Mouse (Mus musculus) large intestine, adult 2 months (tissue): ENCODE results near the gene Ap4b1. TPM values are rescaled to one million over a fixed set of nuclear protein-coding genes. Genes with fewer than 3 reads are reported as not detected.

Source experiments
- DNase-seq: peaks from one replicate; pipeline ENCODE4 v3.0.0-alpha.2; 2012; ENCODE audit warnings: low read depth, low spot score
- WGBS: fragments of 180-500 bp; shearing (Covaris S2); methylation state at CpG from one replicate; pipeline ENCODE4 v1.1.7; 2018; 5-methylcytosine and 5-hydroxymethylcytosine counted together
- polyA plus RNA-seq: library from polyadenylated mRNA; depleted of rRNA; stranded (reverse); fragments of >200 nt; gene quantifications from 2 replicates; pipeline ENCODE4 v1.2.3, GENCODE M21; 2012; rRNA removed

The Ap4b1 gene
- polyA plus RNA-seq, 1 experiment = 14.3 TPM

DNA sequence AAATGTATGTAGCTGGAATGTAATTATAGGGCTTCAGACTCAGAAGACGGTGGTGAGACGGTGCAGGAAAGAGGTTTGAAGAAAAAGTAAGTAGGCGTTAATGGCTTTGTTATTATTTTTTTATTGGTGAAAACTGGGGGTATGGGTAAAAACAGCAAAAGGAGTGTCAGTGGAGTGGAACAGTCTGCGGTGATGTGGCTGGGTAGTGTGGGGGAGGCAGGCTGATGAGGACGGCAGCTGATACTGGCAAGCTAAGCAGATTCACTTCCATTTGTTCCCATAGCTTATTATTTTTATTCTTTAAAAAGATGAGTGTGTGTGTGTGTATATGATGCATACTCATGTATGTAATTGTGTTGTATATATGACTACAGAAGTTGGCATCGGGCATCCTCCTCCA, 42.2 kb downstream of the Ap4b1 start:
- DNase-seq = no peak
- 87% methylated on average over 6 of the region's 6 CpGs for WGBS

DNA sequence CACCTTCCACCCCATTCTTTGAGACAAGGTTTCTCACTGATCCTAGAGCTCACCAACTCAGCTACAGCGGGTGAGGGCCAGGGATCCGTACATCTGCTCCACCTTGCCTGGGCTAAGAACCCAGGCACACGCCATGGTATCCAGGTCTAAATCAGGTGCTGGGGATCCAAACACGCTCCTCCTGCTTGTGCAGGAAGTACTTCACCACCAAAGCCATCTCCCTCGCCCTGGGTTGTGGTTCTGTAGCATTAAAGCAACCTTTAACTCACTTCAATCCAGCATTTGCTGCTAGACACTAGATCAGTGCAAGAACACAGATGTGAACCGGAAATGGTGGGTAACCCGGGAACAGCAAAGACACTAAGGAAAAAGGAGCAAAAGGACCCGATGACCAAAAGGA, 42.6 kb downstream of the Ap4b1 start:
- WGBS = 79% methylated on average over 8 of the region's 8 CpGs
- DNase-seq = no peak

DNA sequence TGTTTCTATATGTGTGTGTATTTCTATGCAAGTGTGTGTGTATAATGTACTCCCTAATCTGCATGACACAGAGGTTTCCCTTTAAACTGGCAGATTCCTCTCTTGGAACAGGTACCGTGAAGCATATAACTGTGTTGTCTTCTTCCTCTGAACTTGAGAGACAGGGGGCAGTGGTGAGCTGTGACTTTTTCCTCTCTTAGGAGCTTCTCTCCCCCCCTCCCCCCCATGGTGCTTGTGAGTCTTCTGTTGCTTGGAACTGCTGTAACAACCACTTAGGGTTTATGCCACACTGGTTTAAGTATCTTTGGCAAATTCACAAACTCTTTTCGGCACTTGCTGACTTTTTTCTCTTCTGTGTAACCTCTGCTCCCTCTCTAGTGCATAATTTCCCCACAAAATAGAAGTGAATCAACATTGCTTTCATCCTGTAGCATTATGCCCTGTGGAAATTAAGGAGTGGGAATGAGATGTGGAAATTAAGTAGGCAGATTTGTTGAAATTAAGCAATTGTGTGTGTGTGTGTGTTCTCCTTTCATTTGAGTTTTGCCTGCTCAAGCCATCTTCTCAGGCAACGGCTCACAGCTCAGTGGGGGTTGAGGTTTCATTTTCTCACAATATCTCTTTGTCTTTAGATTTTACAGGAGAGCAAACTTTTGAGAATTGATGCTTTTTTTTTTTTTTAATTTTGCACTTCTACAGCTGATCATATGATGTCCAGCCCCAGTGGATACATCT, 43.4 kb downstream of the Ap4b1 start:
- 43% methylated on average over 3 of the region's 3 CpGs for WGBS
- no peak for DNase-seq

DNA sequence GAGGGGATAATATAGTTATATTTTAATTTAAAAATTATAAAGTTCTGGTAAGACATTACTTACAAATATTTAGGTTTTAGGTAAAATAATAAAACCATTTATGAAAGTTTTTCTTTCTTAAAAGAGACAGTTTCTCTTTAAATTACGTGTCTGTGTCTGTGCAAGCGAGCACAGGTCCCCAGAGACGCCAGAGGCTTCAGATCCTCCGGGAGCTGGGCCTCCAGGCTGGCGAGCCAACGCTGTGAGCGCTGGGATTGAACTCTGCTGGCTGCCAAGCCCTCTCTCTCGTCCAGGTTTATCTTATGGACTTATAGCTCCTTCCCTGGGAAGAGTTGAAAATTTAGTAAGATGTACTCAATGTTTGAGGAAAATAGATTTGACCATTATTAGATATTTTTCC, 44.5 kb downstream of the Ap4b1 start:
- 70% methylated on average over 8 of the region's 8 CpGs for WGBS
- no peak for DNase-seq

DNA sequence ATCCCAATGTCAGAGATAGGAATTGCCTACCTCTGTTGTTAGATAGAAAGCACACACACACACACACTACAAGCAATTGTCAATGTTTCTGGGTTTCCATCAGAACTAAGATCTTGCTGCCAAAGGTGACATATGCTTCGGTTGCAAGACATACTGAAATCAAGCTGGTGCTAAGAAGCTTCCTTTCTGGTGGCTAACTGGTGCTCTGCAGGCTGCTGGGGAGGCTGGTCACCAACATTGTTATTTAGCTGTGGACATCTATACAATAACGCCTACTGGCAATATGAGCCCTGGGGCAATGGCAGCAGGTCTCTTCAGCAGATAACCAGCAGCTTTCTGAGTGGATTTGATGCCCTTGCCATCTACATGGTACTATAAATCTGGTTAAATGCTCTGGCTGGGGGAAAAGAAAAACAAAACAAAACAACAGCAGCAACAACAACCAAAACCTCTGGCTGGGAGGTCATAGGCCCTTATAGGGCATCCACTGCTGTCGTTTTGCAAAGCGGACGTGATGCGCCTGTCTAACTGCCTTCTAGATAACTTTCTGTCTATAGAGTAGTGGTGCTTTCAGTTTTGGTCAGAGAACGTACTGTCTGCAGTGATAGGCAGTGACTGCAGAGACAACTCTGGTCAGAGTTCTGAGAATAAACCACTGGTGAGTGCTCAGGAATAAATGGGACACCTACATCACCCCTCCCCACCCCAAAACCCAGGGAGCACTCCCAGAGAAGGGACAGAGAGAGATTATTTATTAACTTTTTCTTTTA, 47.9 kb downstream of the Ap4b1 start:
- DNase-seq = no peak
- 83% methylated on average over 7 of the region's 7 CpGs for WGBS

DNA sequence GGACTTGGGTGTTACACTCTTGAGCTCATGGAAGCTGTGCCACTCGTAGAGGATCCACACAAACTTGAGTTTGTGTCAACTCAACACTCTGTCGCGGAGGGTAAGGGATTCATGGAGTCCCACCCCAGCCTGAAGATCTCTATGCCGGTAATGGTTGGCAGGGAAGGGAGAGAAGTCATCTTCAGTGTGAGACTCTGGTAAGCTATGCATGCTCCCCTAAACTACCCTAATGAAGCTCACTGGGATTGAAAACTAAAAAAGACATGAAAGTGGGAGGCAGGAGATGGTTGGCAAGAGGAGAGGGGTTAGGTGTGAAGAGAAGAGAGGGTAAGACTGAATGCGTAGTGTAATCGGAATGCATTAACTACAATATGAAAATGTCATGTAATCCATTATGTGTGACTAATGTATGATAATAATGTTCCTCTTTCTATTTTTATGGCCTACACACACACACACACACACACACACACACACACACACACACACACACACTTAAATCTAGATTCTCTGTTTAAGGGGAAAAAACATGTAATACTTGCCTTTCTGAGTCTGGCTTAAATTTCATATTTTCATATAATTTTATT, 48.8 kb downstream of the Ap4b1 start:
- DNase-seq = no peak
- WGBS = 92% methylated on average over 6 of the region's 6 CpGs

DNA sequence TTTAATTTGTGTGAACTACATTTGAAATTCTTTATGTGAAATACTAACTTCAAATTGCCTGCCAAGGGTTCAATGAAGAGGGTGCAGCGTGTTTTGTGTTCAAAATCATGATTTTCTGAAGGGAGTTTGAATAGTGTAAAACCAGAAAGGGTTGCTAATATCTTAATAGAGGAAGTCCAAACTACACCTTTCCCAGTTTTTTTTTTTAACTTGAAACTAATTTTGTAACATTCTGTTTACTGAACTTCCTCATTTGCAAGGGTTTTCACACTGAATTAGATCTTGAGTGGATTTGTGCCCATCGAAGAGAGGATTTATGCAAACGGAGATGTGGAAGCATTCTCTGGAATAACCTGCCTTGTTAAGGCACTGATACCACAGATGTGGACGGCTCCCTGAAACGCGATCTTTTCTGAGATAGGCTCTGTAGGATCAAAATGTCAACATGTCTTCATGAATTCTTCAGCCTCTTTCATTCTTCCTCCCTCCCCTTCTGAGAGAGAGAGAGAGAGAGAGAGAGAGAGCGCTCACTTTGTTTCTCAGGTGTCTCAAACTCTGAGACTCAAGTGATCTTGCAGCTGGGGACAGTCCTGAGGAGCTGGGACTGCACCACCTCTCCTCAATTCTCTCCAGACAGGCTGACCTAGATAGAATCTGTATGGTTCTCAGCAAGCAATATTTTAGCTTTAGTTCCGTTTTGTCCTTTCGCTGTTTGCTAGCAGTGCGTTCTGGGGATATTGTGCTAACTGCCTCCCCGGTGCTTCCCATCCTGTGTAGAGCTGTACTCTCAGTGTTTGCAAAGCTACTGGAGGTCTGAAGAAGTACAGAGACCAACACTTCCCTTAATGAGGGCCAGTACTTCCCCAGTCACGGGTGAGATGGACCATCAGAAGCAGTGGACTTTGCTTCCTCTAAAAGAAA, 49.8 kb downstream of the Ap4b1 start, which contains the start of gene Ptpn22:
TSS of gene Ptpn22 (plus strand) at position 915 of the 921 bp plus-strand sequence.
- DNase-seq = no peak
- WGBS = 58% methylated on average over 12 of the region's 12 CpGs

DNA sequence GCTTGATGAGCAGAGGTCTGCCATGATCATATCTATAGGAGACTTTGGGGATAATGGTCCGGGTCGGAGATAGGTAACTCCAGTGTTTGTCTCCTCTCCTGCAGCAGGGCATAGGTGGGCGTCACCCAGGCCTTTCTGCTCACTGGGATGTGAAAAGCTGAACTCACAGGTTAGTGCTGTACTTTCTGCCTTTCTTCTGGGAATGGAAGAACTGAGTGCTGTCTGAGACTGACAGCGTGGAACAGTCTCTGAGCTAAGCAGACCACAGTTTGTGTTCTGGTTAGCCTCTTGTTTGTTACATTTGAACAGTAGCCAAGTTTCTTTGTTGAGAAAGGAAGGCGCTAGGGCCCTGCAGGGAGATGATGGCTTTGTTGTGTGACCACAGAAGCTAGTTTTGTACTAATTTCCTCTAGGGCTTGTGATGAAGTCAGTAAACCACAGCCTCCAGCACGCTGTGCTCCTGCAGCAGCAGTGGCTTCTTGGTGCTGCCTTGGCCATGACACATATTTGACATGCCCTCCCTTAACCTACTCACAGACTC, 50.6 kb downstream of the Ap4b1 start:
- DNase-seq = no peak
- WGBS = 48% methylated on average over 6 of the region's 6 CpGs

DNA sequence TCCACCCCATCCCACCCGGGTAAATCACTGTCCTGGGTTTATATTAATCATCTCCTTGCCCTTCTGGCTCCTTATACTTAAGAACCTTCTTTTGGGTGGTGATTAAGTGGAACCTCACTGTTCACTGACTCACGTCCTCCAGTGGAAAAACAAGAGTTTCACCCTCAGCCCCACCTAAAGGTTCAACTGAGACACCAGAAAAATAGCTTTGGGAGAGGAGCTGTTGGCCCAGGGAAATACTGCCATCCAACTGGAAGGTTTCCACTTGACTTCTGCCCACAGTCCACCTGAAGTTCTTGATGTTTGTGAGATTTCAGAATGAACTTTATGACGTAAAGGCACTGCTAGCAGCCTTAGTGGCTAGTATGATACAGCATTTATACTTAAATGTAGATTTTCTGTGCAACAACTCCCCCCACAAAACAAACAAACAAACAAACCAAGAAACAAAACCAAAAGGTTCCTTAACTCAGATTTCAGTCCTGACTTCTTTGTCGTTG, 53.5 kb downstream of the Ap4b1 start:
- DNase-seq = no peak

DNA sequence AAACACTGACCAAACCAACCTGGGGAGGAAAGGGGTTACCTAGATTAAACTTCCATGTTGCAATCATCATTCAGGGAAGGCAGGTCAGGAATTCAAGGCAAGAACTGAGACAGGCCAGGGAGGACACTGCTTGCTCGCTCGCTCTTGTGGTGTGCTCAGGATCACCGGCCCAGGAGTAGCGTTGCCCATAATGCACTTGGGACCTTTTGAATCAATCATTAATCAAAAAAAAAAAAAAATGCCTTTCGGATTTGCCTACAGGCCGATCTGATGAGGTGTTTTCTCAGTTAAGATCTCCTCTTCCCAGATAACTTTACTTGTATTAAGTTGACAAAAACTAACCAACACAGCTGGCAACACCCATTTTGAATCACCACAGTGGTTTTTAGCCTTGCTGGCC, 54.9 kb downstream of the Ap4b1 start:
- no peak for DNase-seq
- WGBS = 75% methylated on average over 6 of the region's 6 CpGs

More for the DNA sequence above, 53.5 kb downstream of the Ap4b1 start:
- WGBS = 48% methylated on average over 4 of the region's 4 CpGs

DNA sequence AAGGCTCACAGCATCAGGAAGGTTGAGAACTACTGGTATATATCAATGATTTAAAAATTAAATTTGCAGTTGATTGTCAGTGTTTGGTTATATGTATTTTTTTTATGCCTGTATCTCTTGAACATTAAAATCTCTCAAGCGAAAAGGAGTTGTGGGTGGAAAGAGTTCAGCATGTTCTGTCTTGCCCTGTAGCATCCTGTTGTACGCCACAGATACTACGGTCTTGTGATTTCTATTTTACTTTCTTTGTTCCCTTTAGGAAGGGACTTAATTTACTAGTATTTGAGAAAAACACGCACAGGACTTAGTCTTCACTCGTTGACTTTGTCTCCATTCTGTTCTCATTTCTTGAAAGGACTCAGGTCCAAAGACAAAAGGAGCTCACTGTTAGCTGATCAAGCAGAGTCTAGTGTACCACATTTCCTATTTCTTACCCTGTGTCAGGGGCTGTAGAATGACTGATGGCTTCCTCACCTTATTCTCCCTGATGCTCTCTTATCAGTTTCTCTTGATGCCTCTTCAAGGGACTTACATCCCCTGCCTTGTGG, 58.2 kb downstream of the Ap4b1 start:
- DNase-seq = no peak
- WGBS = 85% methylated on average over 5 of the region's 5 CpGs

DNA sequence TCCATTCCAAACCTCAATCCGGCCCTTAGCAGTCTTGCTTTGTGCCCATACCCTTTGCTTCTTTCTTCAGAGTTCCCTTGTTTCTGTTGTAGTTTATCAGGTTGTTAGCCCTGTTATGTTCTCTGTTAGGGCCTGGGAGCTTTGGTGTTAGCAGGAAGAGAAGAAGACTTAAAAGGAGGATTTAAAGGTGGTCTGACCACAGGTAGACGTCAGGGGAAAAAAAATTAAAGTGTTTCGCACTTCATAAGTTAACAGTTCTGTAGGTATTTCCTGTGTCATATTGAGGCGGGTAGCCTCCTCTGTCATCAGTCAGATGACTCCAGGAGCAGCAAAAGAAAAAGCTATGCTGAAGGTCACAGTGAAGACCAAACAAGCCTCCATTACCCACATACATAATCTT, 58.7 kb downstream of the Ap4b1 start:
- WGBS = 73% methylated on average over 4 of the region's 4 CpGs
- no peak for DNase-seq

Other genes starting within 250 kb of the Ap4b1 start
- gene Syt6, start 234.3 kb upstream of the Ap4b1 start, polyA plus RNA-seq = 0.21 and 0.44 TPM in 2 replicates
- gene Atg4a-ps, start 163.5 kb upstream of the Ap4b1 start, polyA plus RNA-seq = 0.04 TPM in 1 of 2 replicates, not detected in the other
- gene Olfml3, start 71.5 kb upstream of the Ap4b1 start, polyA plus RNA-seq = 6.3 and 7.0 TPM in 2 replicates
- not detected in 2 replicates for gene Gm10964, start 70.2 kb upstream of the Ap4b1 start, polyA plus RNA-seq
- gene Hipk1, start 18.0 kb upstream of the Ap4b1 start, polyA plus RNA-seq = 28.8 and 52.0 TPM in 2 replicates
- 7.1 and 12.0 TPM in 2 replicates for gene Dclre1b, start 76 bp upstream of the Ap4b1 start, polyA plus RNA-seq
- gene Gm43064, start 53 bp downstream of the Ap4b1 start, polyA plus RNA-seq = 0.14 TPM in 1 of 2 replicates, not detected in the other
- gene Bcl2l15, start 23.1 kb downstream of the Ap4b1 start, polyA plus RNA-seq = 109 and 159 TPM in 2 replicates
- gene Ptpn22, start 50.3 kb downstream of the Ap4b1 start, polyA plus RNA-seq = 9.6 and 15.2 TPM in 2 replicates
- 1.1 and 2.6 TPM in 2 replicates for gene Rsbn1, start 104.6 kb downstream of the Ap4b1 start, polyA plus RNA-seq
- 2.6 and 2.7 TPM in 2 replicates for gene Phtf1, start 158.6 kb downstream of the Ap4b1 start, polyA plus RNA-seq